Mouse (Mus musculus) kidney, embryonic 15.5 days (tissue): ENCODE results near the gene Sash1. TPM values are rescaled to one million over a fixed set of nuclear protein-coding genes. Genes with fewer than 3 reads are reported as not detected.

Source experiments
- ATAC-seq: fragments of 200-750 bp; cut with Nextera tagmentation; replicated peaks from 2 replicates; pipeline ENCODE4 v1.8.0; 2017; ENCODE audit warnings: moderate TSS enrichment; ENCODE audit not compliant: low FRiP score
- H3K27ac ChIP-seq: fragments of 300-500 bp; sonication (generic); 2 replicates; pipeline ENCODE4 v1.5.1; 2015; ENCODE audit warnings: mild to moderate bottlenecking, inconsistent platforms
- H3K27me3 ChIP-seq: fragments of 300-500 bp; sonication (generic); 2 replicates; pipeline ENCODE4 v1.6.1; 2015; ENCODE audit warnings: inconsistent platforms
- H3K36me3 ChIP-seq: fragments of 300-500 bp; sonication (generic); 2 replicates; pipeline ENCODE4 v1.6.1; 2015; ENCODE audit warnings: inconsistent platforms
- H3K4me1 ChIP-seq: fragments of 300-500 bp; sonication (generic); 2 replicates; pipeline ENCODE4 v1.6.1; 2015; ENCODE audit warnings: inconsistent platforms
- H3K4me2 ChIP-seq: fragments of 300-500 bp; sonication (generic); 2 replicates; pipeline ENCODE4 v1.6.1; 2015; ENCODE audit warnings: moderate library complexity, mild to moderate bottlenecking, inconsistent platforms
- H3K4me3 ChIP-seq: fragments of 300-500 bp; sonication (generic); replicated peaks from 2 replicates; pipeline ENCODE4 v1.5.1; 2015; ENCODE audit warnings: mild to moderate bottlenecking, inconsistent platforms
- H3K9ac ChIP-seq: fragments of 300-500 bp; sonication (generic); 2 replicates; pipeline ENCODE4 v1.6.1; 2015; ENCODE audit warnings: mild to moderate bottlenecking, inconsistent platforms
- H3K9me3 ChIP-seq: fragments of 300-500 bp; sonication (generic); replicated peaks from 2 replicates; pipeline ENCODE4 v1.6.1; 2016; ENCODE audit warnings: inconsistent platforms
- WGBS: fragments of 180-500 bp; shearing (Covaris S2); methylation state at CpG from one replicate; pipeline ENCODE4 v1.1.7; 2015; ENCODE audit warnings: mixed read lengths; 5-methylcytosine and 5-hydroxymethylcytosine counted together
- polyA plus RNA-seq: library from polyadenylated mRNA; unstranded; fragments of >200 nt; fragmentation: Nextera tagmentation; extraction: Ambion mirVana; gene quantifications from 2 replicates; pipeline ENCODE4 v1.2.1, GENCODE M21; 2015

Gene Sash1
- polyA plus RNA-seq, result 5.1 and 5.7 TPM in 2 replicates

DNA sequence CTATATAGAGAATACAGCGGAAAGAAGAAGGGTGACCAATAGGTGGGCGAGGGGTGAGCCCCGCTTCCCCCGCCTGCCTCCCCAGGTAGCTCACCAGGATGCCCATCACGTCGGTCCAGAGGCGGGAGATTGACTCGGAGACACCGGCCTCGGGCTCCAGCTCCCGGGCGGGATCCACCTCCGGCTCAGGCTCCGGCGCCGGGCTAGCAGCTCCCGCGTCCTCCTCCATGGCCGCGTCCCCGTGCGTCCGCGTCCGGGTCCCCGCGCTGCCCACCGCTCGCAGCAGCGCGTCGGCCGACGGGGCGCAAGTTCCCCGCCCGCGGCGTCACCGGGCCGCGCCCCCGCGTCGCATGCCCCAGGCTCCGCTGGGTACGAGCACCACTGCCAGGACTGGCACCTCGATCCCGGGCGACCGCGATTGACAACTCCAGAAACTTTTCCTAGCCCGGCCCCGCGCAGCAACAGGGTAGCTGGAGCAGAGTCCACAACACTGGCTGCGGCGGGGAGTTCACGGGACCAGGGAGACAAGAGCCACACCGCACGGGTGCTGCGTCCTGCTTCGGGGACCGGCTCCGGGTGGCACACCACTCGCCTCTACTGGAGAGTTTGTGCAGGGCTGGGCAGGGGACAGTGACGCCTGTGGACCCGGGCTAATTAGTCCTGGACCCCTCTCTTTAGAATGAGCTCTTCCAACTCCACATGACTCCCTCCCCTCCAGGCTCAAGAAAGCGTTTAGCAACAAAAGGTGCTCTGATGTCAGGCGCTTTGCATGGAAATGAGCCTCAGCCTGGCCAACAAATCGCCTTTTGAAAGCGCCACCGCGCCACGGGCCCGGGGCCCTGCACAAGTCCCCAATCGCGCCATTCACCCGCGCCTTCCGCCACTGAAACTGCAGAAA, at the start of gene Sash1:
Sash1 (minus strand) TSS at position 441 of the 898 bp plus-strand sequence.
- H3K4me2 ChIP-seq, result peak within 1 kb of the TSS; percentile 78
- under 1% methylated on average over 79 of the region's 80 CpGs for WGBS
- no peaks in the 10 kb centered on the region for H3K36me3 ChIP-seq
- H3K9me3 ChIP-seq, result no peaks in the 10 kb centered on the region
- peaks cover 32% of the 10 kb centered on the region for H3K4me1 ChIP-seq
- H3K27ac ChIP-seq, result peak within 1 kb of the TSS; percentile 99
- peak within 1 kb of the TSS; percentile 86 for H3K4me3 ChIP-seq
- H3K9ac ChIP-seq, result peak within 1 kb of the TSS; percentile 73
- peak; percentile 94 for ATAC-seq
- no peaks in the 10 kb centered on the region for H3K27me3 ChIP-seq

DNA sequence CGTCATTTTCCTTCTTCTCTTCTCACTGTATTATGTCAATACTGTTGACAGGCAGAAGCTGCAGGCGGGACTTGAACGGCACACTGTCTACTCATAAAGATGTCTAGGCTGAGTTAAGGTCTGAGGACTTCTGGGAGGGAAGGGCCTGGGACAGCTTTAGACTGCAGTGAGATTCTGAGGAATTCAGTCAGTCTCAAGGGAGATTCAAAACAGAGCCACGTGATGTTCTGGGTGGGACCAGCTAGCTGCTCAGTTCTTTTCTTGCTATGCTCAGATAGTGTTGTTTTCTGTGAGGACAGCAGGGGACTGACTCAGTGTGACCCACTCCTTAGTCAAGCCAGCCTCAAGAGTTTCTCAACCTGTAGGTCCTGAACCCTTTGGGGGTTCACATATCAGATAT, 49.7 kb upstream of the Sash1 start:
- peak; percentile 85 for ATAC-seq

GRCm38 (mm10) chr10:8933451-8934372, 47.8 kb upstream of the Sash1 start:
- Histone ChIP-seq H3K27ac (no peak overlapping the region), H3K9me3 (no peaks in the 10 kb centered on the region), H3K4me1 (peaks cover 25% of the 10 kb centered on the region), H3K4me3 (no peak overlapping the region), H3K36me3 (no peaks in the 10 kb centered on the region), H3K4me2 (no peak overlapping the region), H3K27me3 (no peaks in the 10 kb centered on the region), H3K9ac (no peak overlapping the region)
- no peak for ATAC-seq
- 74% methylated on average over 10 of the region's 10 CpGs for WGBS

More for the DNA sequence above, 49.7 kb upstream of the Sash1 start:
- Histone ChIP-seq H3K4me1 (peaks cover 25% of the 10 kb centered on the region), H3K4me2 (no peak overlapping the region), H3K27me3 (no peaks in the 10 kb centered on the region), H3K27ac (peak overlapping the region; percentile 14; the same call in 1 of the 2 replicates), H3K9me3 (no peaks in the 10 kb centered on the region), H3K4me3 (no peak overlapping the region), H3K36me3 (no peaks in the 10 kb centered on the region), H3K9ac (no peak overlapping the region)
- WGBS, result 33% methylated on average over 4 of the region's 4 CpGs

DNA sequence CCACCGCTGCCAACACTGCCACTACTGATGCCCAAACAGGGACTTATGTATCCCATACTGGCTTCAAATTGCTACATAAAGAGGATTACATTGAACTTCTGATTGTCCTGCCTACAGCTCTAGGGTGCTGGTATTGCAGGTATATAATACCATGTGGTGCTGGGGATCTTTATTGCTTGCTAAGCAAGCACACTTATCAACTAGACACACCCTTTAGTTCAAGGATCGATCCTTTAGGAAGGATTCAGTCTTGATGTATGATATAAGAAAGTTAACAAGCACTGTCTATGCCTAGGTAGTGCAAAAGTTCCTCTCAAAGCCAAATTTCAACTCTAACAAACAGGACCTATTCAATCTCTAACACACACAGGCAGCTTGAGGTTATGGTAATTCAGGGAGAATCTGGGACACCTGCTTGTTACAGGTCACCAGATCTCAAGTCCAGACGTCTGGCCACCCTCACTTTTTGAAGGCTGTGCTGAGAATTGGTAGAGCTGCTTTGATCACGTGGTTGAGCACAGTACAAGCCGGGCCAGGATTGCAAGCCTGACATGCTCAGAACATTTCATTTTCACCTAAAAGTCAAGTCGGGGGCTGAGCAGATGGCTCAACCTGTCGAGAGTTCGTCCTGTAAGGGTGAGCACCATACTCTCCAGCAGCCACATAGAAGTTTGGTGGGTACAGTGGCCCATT, 45.8 kb upstream of the Sash1 start:
- no peaks in the 10 kb centered on the region for H3K27me3 ChIP-seq
- WGBS, result 89% methylated on average over 8 of the region's 8 CpGs
- peaks cover 25% of the 10 kb centered on the region for H3K4me1 ChIP-seq
- no peaks in the 10 kb centered on the region for H3K36me3 ChIP-seq
- no peaks in the 10 kb centered on the region for H3K9me3 ChIP-seq
- no peak overlapping the region for H3K9ac ChIP-seq
- H3K4me3 ChIP-seq, result no peak overlapping the region
- H3K4me2 ChIP-seq, result no peak overlapping the region
- no peak for ATAC-seq
- H3K27ac ChIP-seq, result no peak overlapping the region

DNA sequence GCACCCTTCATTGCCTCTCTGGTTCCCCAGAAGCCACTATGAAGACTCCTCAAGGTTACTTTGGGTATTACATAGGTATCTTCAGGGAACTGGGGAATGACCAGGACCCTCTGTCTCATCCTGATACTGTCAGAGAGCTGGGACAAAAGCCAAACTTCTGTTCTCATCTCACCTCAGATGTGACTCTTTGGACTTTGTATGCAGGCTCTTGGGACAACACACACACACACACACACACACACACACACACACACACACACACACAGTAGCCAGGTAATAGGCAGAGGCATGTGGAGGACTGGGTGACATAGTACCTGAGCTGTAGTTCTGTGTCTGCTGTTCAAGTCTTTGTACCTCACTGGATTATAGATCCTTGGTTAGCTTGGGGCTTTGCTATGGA, 44.8 kb upstream of the Sash1 start:
- Histone ChIP-seq H3K36me3 (no peaks in the 10 kb centered on the region), H3K27me3 (no peaks in the 10 kb centered on the region), H3K4me2 (no peak overlapping the region), H3K9ac (no peak overlapping the region), H3K4me3 (no peak overlapping the region), H3K4me1 (peaks cover 20% of the 10 kb centered on the region), H3K9me3 (no peaks in the 10 kb centered on the region), H3K27ac (no peak overlapping the region)
- ATAC-seq, result no peak

GRCm38 (mm10) chr10:8928775-8929647, 43.1 kb upstream of the Sash1 start:
- Histone ChIP-seq H3K4me2 (no peak overlapping the region), H3K36me3 (no peaks in the 10 kb centered on the region), H3K4me3 (no peak overlapping the region), H3K27me3 (no peaks in the 10 kb centered on the region), H3K9me3 (no peaks in the 10 kb centered on the region), H3K27ac (no peak overlapping the region), H3K9ac (no peak overlapping the region), H3K4me1 (peaks cover 6% of the 10 kb centered on the region)
- ATAC-seq, result no peak
- 66% methylated on average over 10 of the region's 10 CpGs for WGBS

DNA sequence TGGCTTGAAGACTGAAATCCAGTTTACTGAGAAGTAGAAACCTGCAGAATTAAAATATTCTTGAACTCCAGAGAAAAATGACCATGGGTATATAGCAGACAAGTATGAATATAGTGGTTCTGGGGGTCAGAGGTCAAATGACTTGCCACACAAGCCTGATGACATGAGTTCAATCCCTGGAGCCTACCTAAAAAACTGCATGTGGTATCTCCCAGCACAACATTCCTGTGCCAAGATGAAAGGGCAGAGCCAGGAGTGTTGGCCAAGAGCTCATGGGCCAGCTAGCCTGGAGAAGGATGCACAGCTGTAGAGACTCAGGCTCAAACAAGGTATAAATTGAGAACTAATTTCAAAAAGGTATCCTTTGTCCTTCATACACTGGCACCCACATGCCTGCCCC, 42.4 kb upstream of the Sash1 start:
- Histone ChIP-seq H3K9ac (no peak overlapping the region), H3K9me3 (no peaks in the 10 kb centered on the region), H3K4me1 (no peaks in the 10 kb centered on the region), H3K27ac (no peak overlapping the region), H3K4me3 (no peak overlapping the region), H3K27me3 (no peaks in the 10 kb centered on the region), H3K36me3 (no peaks in the 10 kb centered on the region), H3K4me2 (no peak overlapping the region)
- ATAC-seq, result no peak

DNA sequence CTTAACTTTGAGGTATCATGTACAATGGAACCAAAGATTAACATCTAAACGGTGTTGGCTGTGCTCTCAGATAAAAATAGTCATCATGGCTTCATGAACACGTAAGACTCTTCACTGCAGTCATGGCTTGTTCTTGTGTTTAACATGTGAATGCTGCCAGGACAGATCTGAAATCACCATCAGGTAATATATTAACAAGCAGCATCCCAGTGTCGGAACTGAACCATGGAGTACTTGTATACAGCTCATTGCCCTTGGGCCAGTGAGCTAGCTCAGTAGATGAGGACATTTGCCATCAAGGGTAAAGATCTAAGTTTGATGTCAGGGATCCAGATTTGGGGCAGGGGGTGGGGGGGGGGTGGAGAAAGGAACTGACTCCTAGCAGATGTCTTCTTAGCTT, 41.0 kb upstream of the Sash1 start:
- Histone ChIP-seq H3K9ac (no peak overlapping the region), H3K4me2 (no peak overlapping the region), H3K36me3 (no peaks in the 10 kb centered on the region), H3K9me3 (no peaks in the 10 kb centered on the region), H3K4me3 (no peak overlapping the region), H3K27me3 (no peaks in the 10 kb centered on the region), H3K4me1 (no peaks in the 10 kb centered on the region), H3K27ac (no peak overlapping the region)
- 80% methylated on average over 3 of the region's 3 CpGs for WGBS
- peak; percentile 46; the same call in 1 of the 2 replicates for ATAC-seq

DNA sequence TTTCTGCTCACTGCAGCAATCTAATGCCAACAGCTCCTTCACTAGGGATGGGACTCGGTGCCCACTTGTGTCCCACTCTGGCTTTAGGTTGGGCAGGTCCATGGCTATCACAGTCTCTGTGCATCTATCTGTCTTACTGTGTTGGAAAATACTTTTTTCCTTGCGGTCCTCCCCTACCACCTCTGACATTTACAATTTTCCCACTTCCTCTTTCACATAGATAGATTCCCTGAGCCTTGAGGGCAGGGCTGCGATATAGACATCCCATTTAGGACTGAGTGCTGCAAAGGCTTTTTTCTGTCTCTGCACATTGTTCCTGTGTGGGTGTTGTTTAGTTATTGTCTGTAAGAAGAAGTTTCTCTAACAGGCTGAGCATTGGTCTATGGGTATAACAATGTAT, 40.4 kb upstream of the Sash1 start:
- no peak overlapping the region for H3K4me2 ChIP-seq
- H3K9ac ChIP-seq, result no peak overlapping the region
- H3K36me3 ChIP-seq, result no peaks in the 10 kb centered on the region
- no peaks in the 10 kb centered on the region for H3K4me1 ChIP-seq
- no peaks in the 10 kb centered on the region for H3K27me3 ChIP-seq
- WGBS, result 91% methylated on average over 3 of the region's 3 CpGs
- ATAC-seq, result no peak
- H3K27ac ChIP-seq, result no peak overlapping the region
- no peaks in the 10 kb centered on the region for H3K9me3 ChIP-seq
- H3K4me3 ChIP-seq, result no peak overlapping the region

GRCm38 (mm10) chr10:8925299-8925698, 39.4 kb upstream of the Sash1 start:
- Histone ChIP-seq H3K27me3 (no peaks in the 10 kb centered on the region), H3K4me1 (no peaks in the 10 kb centered on the region), H3K4me2 (no peak overlapping the region), H3K9me3 (no peaks in the 10 kb centered on the region), H3K4me3 (no peak overlapping the region), H3K36me3 (no peaks in the 10 kb centered on the region), H3K27ac (no peak overlapping the region), H3K9ac (no peak overlapping the region)
- 58% methylated on average over 5 of the region's 5 CpGs for WGBS
- ATAC-seq, result no peak

GRCm38 (mm10) chr10:8921098-8921693, 35.3 kb upstream of the Sash1 start:
- 83% methylated on average over 11 of the region's 11 CpGs for WGBS

More at GRCm38 (mm10) chr10:8921098-8921693, 35.3 kb upstream of the Sash1 start:
- H3K36me3 ChIP-seq, result no peaks in the 10 kb centered on the region
- ATAC-seq, result no peak
- H3K9me3 ChIP-seq, result no peaks in the 10 kb centered on the region
- H3K4me3 ChIP-seq, result no peak overlapping the region
- H3K27me3 ChIP-seq, result no peaks in the 10 kb centered on the region
- no peaks in the 10 kb centered on the region for H3K4me1 ChIP-seq
- H3K4me2 ChIP-seq, result no peak overlapping the region
- H3K27ac ChIP-seq, result no peak overlapping the region
- H3K9ac ChIP-seq, result no peak overlapping the region
